Mouse (Mus musculus) limb, embryonic 15.5 days (tissue): Measurements from ENCODE around the gene Rnf220. TPM values are rescaled to one million over a fixed set of nuclear protein-coding genes. Genes with fewer than 3 reads are reported as not detected.

Experiments
- ATAC-seq: fragments of 200-750 bp; cut with Nextera tagmentation; 2 replicates; pipeline ENCODE4 v1.8.0; 2017; ENCODE audit warnings: low read depth, moderate TSS enrichment; ENCODE audit not compliant: insufficient number of reproducible peaks, low FRiP score, low TSS enrichment
- H3K27ac ChIP-seq: fragments of 300-500 bp; sonication (generic); 2 replicates; pipeline ENCODE4 v1.5.1; 2015; ENCODE audit warnings: moderate library complexity, mild to moderate bottlenecking, inconsistent platforms
- H3K27me3 ChIP-seq: fragments of 300-500 bp; sonication (generic); 2 replicates; pipeline ENCODE4 v1.6.1; 2015; ENCODE audit warnings: inconsistent platforms
- H3K36me3 ChIP-seq: fragments of 300-500 bp; sonication (generic); 2 replicates; pipeline ENCODE4 v1.6.1; 2015; ENCODE audit warnings: inconsistent platforms
- H3K4me1 ChIP-seq: fragments of 300-500 bp; sonication (generic); 2 replicates; pipeline ENCODE4 v1.6.1; 2015; ENCODE audit warnings: inconsistent platforms
- H3K4me2 ChIP-seq: fragments of 300-500 bp; sonication (generic); 2 replicates; pipeline ENCODE4 v1.6.1; 2015; ENCODE audit warnings: mild to moderate bottlenecking, inconsistent platforms
- H3K4me3 ChIP-seq: fragments of 300-500 bp; sonication (generic); 2 replicates; pipeline ENCODE4 v1.5.1; 2015; ENCODE audit warnings: mild to moderate bottlenecking, inconsistent platforms
- H3K9ac ChIP-seq: fragments of 300-500 bp; sonication (generic); 2 replicates; pipeline ENCODE4 v1.6.1; 2015; ENCODE audit warnings: inconsistent platforms
- H3K9me3 ChIP-seq: fragments of 300-500 bp; sonication (generic); 2 replicates; pipeline ENCODE4 v1.6.1; 2016; ENCODE audit warnings: inconsistent platforms
- WGBS: fragments of 180-500 bp; shearing (Covaris S2); methylation state at CpG from one replicate; pipeline ENCODE4 v1.1.7; 2015; 5-methylcytosine and 5-hydroxymethylcytosine counted together
- polyA plus RNA-seq: library from polyadenylated mRNA; unstranded; fragments of >200 nt; fragmentation: Nextera tagmentation; extraction: Ambion mirVana; gene quantifications from 2 replicates; pipeline ENCODE4 v1.2.1, GENCODE M21; 2015

Gene Rnf220
- polyA plus RNA-seq, 1 experiment from 2014 or later, result 73.0 TPM

- no peak overlapping the region for H3K4me2 ChIP-seq
- H3K4me1 ChIP-seq, result peaks cover 14% of the 10 kb centered on the region
- H3K4me3 ChIP-seq, result no peak overlapping the region
- no peaks in the 10 kb centered on the region for H3K27me3 ChIP-seq
- H3K27ac ChIP-seq, result peak overlapping the region; percentile 57; the same call in 1 of the 2 replicates
- no peak overlapping the region for H3K9ac ChIP-seq
- ATAC-seq, result no peak
- no peaks in the 10 kb centered on the region for H3K9me3 ChIP-seq
- H3K36me3 ChIP-seq, result no peaks in the 10 kb centered on the region
- WGBS, result 50% methylated on average over 6 of the region's 6 CpGs
Observed at GRCm38 (mm10) chr4:117240867-117241266, 256.0 kb downstream of the Rnf220 start.

GRCm38 (mm10) chr4:117239153-117239552 is 257.7 kb downstream of the Rnf220 start:
- Histone ChIP-seq H3K27ac (no peak overlapping the region), H3K4me1 (peaks cover 18% of the 10 kb centered on the region), H3K27me3 (no peaks in the 10 kb centered on the region), H3K36me3 (no peaks in the 10 kb centered on the region), H3K4me2 (no peak overlapping the region), H3K9me3 (no peaks in the 10 kb centered on the region), H3K9ac (no peak overlapping the region), H3K4me3 (no peak overlapping the region)
- WGBS, result 25% methylated on average over 2 of the region's 2 CpGs
- no peak for ATAC-seq

- no peaks in the 10 kb centered on the region for H3K36me3 ChIP-seq
- H3K9ac ChIP-seq, result no peak overlapping the region
- peaks cover 16% of the 10 kb centered on the region for H3K4me1 ChIP-seq
- 37% methylated on average over 4 of the region's 4 CpGs for WGBS
- H3K27ac ChIP-seq, result peak overlapping the region; percentile 55
- peak; percentile 62; the same call in 1 of the 2 replicates for ATAC-seq
- H3K9me3 ChIP-seq, result no peaks in the 10 kb centered on the region
- no peaks in the 10 kb centered on the region for H3K27me3 ChIP-seq
- no peak overlapping the region for H3K4me2 ChIP-seq
- no peak overlapping the region for H3K4me3 ChIP-seq
Observed at GRCm38 (mm10) chr4:117235822-117236221, 261.0 kb downstream of the Rnf220 start.

- Histone ChIP-seq H3K27ac (no peak overlapping the region), H3K9ac (no peak overlapping the region), H3K4me3 (no peak overlapping the region), H3K4me2 (no peak overlapping the region), H3K9me3 (no peaks in the 10 kb centered on the region), H3K4me1 (peaks cover 10% of the 10 kb centered on the region; the same call in 1 of the 2 replicates), H3K36me3 (no peaks in the 10 kb centered on the region), H3K27me3 (no peaks in the 10 kb centered on the region)
- ATAC-seq, result no peak
- WGBS, result 23% methylated on average over 7 of the region's 7 CpGs
Observed at GRCm38 (mm10) chr4:117234166-117234741, 262.6 kb downstream of the Rnf220 start.

GRCm38 (mm10) chr4:117231208-117231607 is 265.6 kb downstream of the Rnf220 start:
- H3K4me2 ChIP-seq, result no peak overlapping the region
- no peak overlapping the region for H3K4me3 ChIP-seq
- H3K27me3 ChIP-seq, result no peaks in the 10 kb centered on the region
- no peak overlapping the region for H3K27ac ChIP-seq
- no peak overlapping the region for H3K9ac ChIP-seq
- no peaks in the 10 kb centered on the region for H3K9me3 ChIP-seq
- WGBS, result 76% methylated on average over 2 of the region's 2 CpGs
- H3K36me3 ChIP-seq, result no peaks in the 10 kb centered on the region
- peaks cover 7% of the 10 kb centered on the region; the same call in 1 of the 2 replicates for H3K4me1 ChIP-seq
- no peak for ATAC-seq

- ATAC-seq, result no peak
- 0 out of 2 replicates have a peak, but pooled peaks cover 3% of the 10 kb centered on the region for H3K4me1 ChIP-seq
Observed at GRCm38 (mm10) chr4:117230331-117230730, 266.5 kb downstream of the Rnf220 start.

GRCm38 (mm10) chr4:117229590-117229989 is 267.3 kb downstream of the Rnf220 start:
- ATAC-seq, result no peak
- Histone ChIP-seq H3K27ac (no peak overlapping the region), H3K9me3 (no peaks in the 10 kb centered on the region), H3K36me3 (no peaks in the 10 kb centered on the region), H3K27me3 (no peaks in the 10 kb centered on the region), H3K4me2 (no peak overlapping the region), H3K4me3 (no peak overlapping the region), H3K9ac (no peak overlapping the region), H3K4me1 (0 out of 2 replicates have a peak, but pooled peaks cover 3% of the 10 kb centered on the region)
- 67% methylated on average over 15 of the region's 15 CpGs for WGBS

More at GRCm38 (mm10) chr4:117230331-117230730, 266.5 kb downstream of the Rnf220 start:
- H3K27me3 ChIP-seq, result no peaks in the 10 kb centered on the region
- H3K9me3 ChIP-seq, result no peaks in the 10 kb centered on the region
- H3K27ac ChIP-seq, result no peak overlapping the region
- 58% methylated on average over 10 of the region's 10 CpGs for WGBS
- no peak overlapping the region for H3K9ac ChIP-seq
- no peaks in the 10 kb centered on the region for H3K36me3 ChIP-seq
- H3K4me2 ChIP-seq, result no peak overlapping the region
- no peak overlapping the region for H3K4me3 ChIP-seq

- Histone ChIP-seq H3K27me3 (no peaks in the 10 kb centered on the region), H3K4me2 (no peak overlapping the region), H3K4me3 (no peak overlapping the region), H3K36me3 (no peaks in the 10 kb centered on the region), H3K4me1 (no peaks in the 10 kb centered on the region), H3K27ac (no peak overlapping the region), H3K9me3 (no peaks in the 10 kb centered on the region), H3K9ac (no peak overlapping the region)
- ATAC-seq, result no peak
Observed at GRCm38 (mm10) chr4:117225250-117225649, 271.6 kb downstream of the Rnf220 start.

GRCm38 (mm10) chr4:117224122-117224521 is 272.7 kb downstream of the Rnf220 start:
- no peak overlapping the region for H3K9ac ChIP-seq
- H3K9me3 ChIP-seq, result no peaks in the 10 kb centered on the region
- no peaks in the 10 kb centered on the region for H3K27me3 ChIP-seq
- no peak overlapping the region for H3K27ac ChIP-seq
- 79% methylated on average over 8 of the region's 8 CpGs for WGBS
- no peaks in the 10 kb centered on the region for H3K36me3 ChIP-seq
- no peak for ATAC-seq
- no peaks in the 10 kb centered on the region for H3K4me1 ChIP-seq
- H3K4me2 ChIP-seq, result no peak overlapping the region
- H3K4me3 ChIP-seq, result no peak overlapping the region

- 34% methylated on average over 5 of the region's 5 CpGs for WGBS
- 0 out of 2 replicates have a peak, but pooled peaks cover 2% of the 10 kb centered on the region for H3K4me1 ChIP-seq
- no peaks in the 10 kb centered on the region for H3K36me3 ChIP-seq
- no peak overlapping the region for H3K4me3 ChIP-seq
- no peaks in the 10 kb centered on the region for H3K9me3 ChIP-seq
- no peak overlapping the region for H3K4me2 ChIP-seq
- H3K9ac ChIP-seq, result no peak overlapping the region
- no peak for ATAC-seq
- H3K27ac ChIP-seq, result no peak overlapping the region
- no peaks in the 10 kb centered on the region for H3K27me3 ChIP-seq
Observed at GRCm38 (mm10) chr4:117223001-117223400, 273.9 kb downstream of the Rnf220 start.

- H3K4me2 ChIP-seq, result no peak overlapping the region
- no peaks in the 10 kb centered on the region for H3K27me3 ChIP-seq
- H3K4me1 ChIP-seq, result 0 out of 2 replicates have a peak, but pooled peaks cover 2% of the 10 kb centered on the region
- H3K27ac ChIP-seq, result no peak overlapping the region
- 81% methylated on average over 9 of the region's 9 CpGs for WGBS
- no peak overlapping the region for H3K9ac ChIP-seq
- H3K9me3 ChIP-seq, result no peaks in the 10 kb centered on the region
- ATAC-seq, result no peak
- no peak overlapping the region for H3K4me3 ChIP-seq
- H3K36me3 ChIP-seq, result no peaks in the 10 kb centered on the region
Observed at GRCm38 (mm10) chr4:117221836-117222235, 275.0 kb downstream of the Rnf220 start.
